Mouse (Mus musculus) testis, adult 2 months (tissue): ENCODE results near the gene Thegl.

Experiments used
- CTCF ChIP-seq: fragments of 200-500 bp; IDR thresholded peaks from 2 replicates; pipeline ENCODE4 v1.5.1; 2012; ENCODE audit warnings: low read depth, mild to moderate bottlenecking, inconsistent platforms, low read length, moderate library complexity; ENCODE audit not compliant: control insufficient read depth, insufficient read depth, insufficient replicate concordance
- POLR2A ChIP-seq: fragments of 200-500 bp; IDR thresholded peaks from 2 replicates; pipeline ENCODE4 v1.6.1; 2012; ENCODE audit warnings: low read depth, mild to moderate bottlenecking, inconsistent platforms, low read length, moderate library complexity; ENCODE audit not compliant: control insufficient read depth

- TF ChIP-seq CTCF (no peak), POLR2A (no peak)
These were observed 46.6 kb upstream of the Thegl start for GRCm38 (mm10) chr5:76969250-76969649.
